Mouse (Mus musculus): ENCODE measurements around the gene Hip1r.

GRCm38 (mm10) chr5:124017941-124018340, 44.5 kb downstream of the Hip1r start:
- TF ChIP-seq CTCF (IDR thresholded peaks at IDR 0.05; ENCODE audit: low read depth, low read length) (no peak), GATA2 (IDR thresholded peaks at IDR 0.05; ENCODE audit: borderline replicate concordance, low read depth, low read length) (no peak), TAL1 (conservative IDR thresholded peaks at IDR 0.05; ENCODE audit: low read depth, low read length) (no peak), GATA1 (IDR thresholded peaks at IDR 0.05; ENCODE audit: borderline replicate concordance, low read length) (no peak)
